9 mouse cellular contexts compared by ENCODE assay signal in genomic region chr7:83477661-83478121, GRCm38 (mm10).
DNase-seq lines count a peak whose midpoint lies in the region; ATAC-seq lines count a peak whose summit lies in the region.
"Had no signal": no experiment of that assay in that cellular context is flagged by ENCODE, and none has a peak within 500 bp of the region (broad histone marks: within the 10 kb centered on the region; RNA-seq: fewer than 3 reads in every experiment).

No protein-coding gene starts in this region.

- ATAC-seq in forebrain, embryonic 14.5 days = peak; percentile 85
- ATAC-seq in midbrain, embryonic 16.5 days = peak; percentile 63
- no peak for ATAC-seq in megakaryocyte progenitor cell, adult 5-6 weeks (replicated peaks; ENCODE audit: poor library complexity)

- H3K27ac ChIP-seq in forebrain, embryonic 14.5 days (ENCODE audit: low read depth, low read length) = peak overlapping the region; percentile 71
- H3K27ac ChIP-seq in midbrain, embryonic 16.5 days (ENCODE audit: low read length) = peak overlapping the region; percentile 43; the same call in 1 of the 2 replicates

- H3K4me3 ChIP-seq in forebrain, embryonic 14.5 days (ENCODE audit: low read depth, low read length) = no peak overlapping the region
- H3K4me3 ChIP-seq in midbrain, embryonic 16.5 days (ENCODE audit: low read depth, low read length) = no peak overlapping the region

- H3K27me3 ChIP-seq in forebrain, embryonic 14.5 days (replicated peaks; ENCODE audit: control insufficient read depth, insufficient read depth, low read length) = no peaks in the 10 kb centered on the region
- H3K27me3 ChIP-seq in midbrain, embryonic 16.5 days (ENCODE audit: control insufficient read depth, insufficient read depth, low read depth, low read length) = no peaks in the 10 kb centered on the region

- intact Hi-C loops in left cerebral cortex, postnatal 4 days (cut with DNase I) = no loop called here
- intact Hi-C loops in left cerebral cortex, postnatal 25 days (cut with DNase I) = no loop called here

- peak; percentile 13 to 38 for DNase-seq in adrenal gland, postnatal 36 days
- no peak for DNase-seq in adrenal gland, postnatal 4 days (ENCODE audit: low spot score in 2 of 2)
- DNase-seq in left cerebral cortex, postnatal 4 days = peak; percentile 76
- DNase-seq in left cerebral cortex, adult 11 months (ENCODE audit: low spot score) = no peak
- peak; percentile 85 for DNase-seq in forebrain, embryonic 14.5 days (ENCODE audit: low spot score)
- no peak for DNase-seq in left cerebral cortex, postnatal 25 days (ENCODE audit: low spot score in 2 of 2)
- DNase-seq: B cell, adult 2 months had no signal

- WGBS in forebrain, embryonic 14.5 days = 7% methylated on average over 7 of the region's 7 CpGs
- WGBS in midbrain, embryonic 16.5 days = 28% methylated on average over 7 of the region's 7 CpGs

- H3K9me3 ChIP-seq in forebrain, embryonic 14.5 days (replicated peaks; ENCODE audit: control insufficient read depth, low read length) = no peaks in the 10 kb centered on the region
- no peaks in the 10 kb centered on the region for H3K9me3 ChIP-seq in midbrain, embryonic 16.5 days (replicated peaks; ENCODE audit: control insufficient read depth, low read length, poor library complexity, severe bottlenecking)

- peaks cover 19% of the 10 kb centered on the region for H3K4me1 ChIP-seq in forebrain, embryonic 14.5 days (ENCODE audit: control insufficient read depth, insufficient read depth, low read length)
- H3K4me1 ChIP-seq in midbrain, embryonic 16.5 days (ENCODE audit: control insufficient read depth, insufficient read depth, low read length) = peaks cover 10% of the 10 kb centered on the region

- peak overlapping the region; percentile 12; the same call in 1 of the 2 replicates for H3K4me2 ChIP-seq in forebrain, embryonic 14.5 days (ENCODE audit: low read length)
- no peak overlapping the region; the same call in 1 of the 2 replicates for H3K4me2 ChIP-seq in midbrain, embryonic 16.5 days (ENCODE audit: low read length)

- H3K9ac ChIP-seq in forebrain, embryonic 14.5 days (ENCODE audit: low read length) = no peak overlapping the region
- no peak overlapping the region for H3K9ac ChIP-seq in midbrain, embryonic 16.5 days (ENCODE audit: low read depth, low read length)

- H3K36me3 ChIP-seq in forebrain, embryonic 14.5 days (ENCODE audit: control insufficient read depth, insufficient read depth, low read length) = no peaks in the 10 kb centered on the region
- no peaks in the 10 kb centered on the region for H3K36me3 ChIP-seq in midbrain, embryonic 16.5 days (ENCODE audit: control insufficient read depth, insufficient read depth, low read length)

Comparison
In these comparisons a context has a peak if more than half of its experiments do, and no peak if none do; other contexts are left out.
1. DNase-seq: peak in adrenal gland, postnatal 36 days (2 of 2), left cerebral cortex, postnatal 4 days (single experiment) and forebrain, embryonic 14.5 days (single experiment); none in adrenal gland, postnatal 4 days (0 of 2), left cerebral cortex, adult 11 months (single experiment) and left cerebral cortex, postnatal 25 days (0 of 2).